Mouse (Mus musculus): ENCODE measurements around the gene Fmnl1.

The Fmnl1 gene

GRCm38 (mm10) chr11:103161449-103161848 lies 9.5 kb upstream of the Fmnl1 start:
- DNase-seq (ENCODE audit: low read depth), result peak; percentile 27

GRCm38 (mm10) chr11:103162132-103162531 lies 8.8 kb upstream of the Fmnl1 start:
- peak; percentile 57 for DNase-seq (ENCODE audit: low read depth)

GRCm38 (mm10) chr11:103164391-103164790 lies 6.5 kb upstream of the Fmnl1 start:
- DNase-seq (ENCODE audit: low read depth), result no peak

- peak; percentile 80 for DNase-seq (ENCODE audit: low read depth)
Observed at GRCm38 (mm10) chr11:103168690-103169390, 2.1 kb upstream of the Fmnl1 start.

GRCm38 (mm10) chr11:103169664-103170063 lies 1.2 kb upstream of the Fmnl1 start:
- DNase-seq (ENCODE audit: low read depth), result no peak

GRCm38 (mm10) chr11:103170111-103170493 lies 805 bp upstream of the Fmnl1 start:
- no peak for DNase-seq (ENCODE audit: low read depth)

- no peak for DNase-seq (ENCODE audit: low read depth)
Observed at GRCm38 (mm10) chr11:103171286-103171620, 346 bp downstream of the Fmnl1 start.

GRCm38 (mm10) chr11:103171703-103172391 lies 940 bp downstream of the Fmnl1 start:
- DNase-seq (ENCODE audit: low read depth), result no peak

- DNase-seq (ENCODE audit: low read depth), result no peak
Observed at GRCm38 (mm10) chr11:103172392-103173040, 1.6 kb downstream of the Fmnl1 start.

- no peak for DNase-seq (ENCODE audit: low read depth)
Observed at GRCm38 (mm10) chr11:103173041-103173770, 2.3 kb downstream of the Fmnl1 start.

- DNase-seq (ENCODE audit: low read depth), result no peak
Observed at GRCm38 (mm10) chr11:103173771-103174344, 3.0 kb downstream of the Fmnl1 start.

- peak; percentile 42 for DNase-seq (ENCODE audit: low read depth)
Observed at GRCm38 (mm10) chr11:103174411-103174832, 3.5 kb downstream of the Fmnl1 start.

- peak; percentile 80 for DNase-seq (ENCODE audit: low read depth)
Observed at GRCm38 (mm10) chr11:103174891-103175391, 4.0 kb downstream of the Fmnl1 start.

- peak; percentile 46 for DNase-seq (ENCODE audit: low read depth)
Observed at GRCm38 (mm10) chr11:103175688-103176442, 5.0 kb downstream of the Fmnl1 start.

GRCm38 (mm10) chr11:103176510-103176909 lies 5.6 kb downstream of the Fmnl1 start:
- no peak for DNase-seq (ENCODE audit: low read depth)

GRCm38 (mm10) chr11:103177216-103177615 lies 6.3 kb downstream of the Fmnl1 start:
- DNase-seq (ENCODE audit: low read depth), result no peak

- DNase-seq (ENCODE audit: low read depth), result no peak
Observed at GRCm38 (mm10) chr11:103177815-103178485, 7.0 kb downstream of the Fmnl1 start.

- DNase-seq (ENCODE audit: low read depth), result no peak
Observed at GRCm38 (mm10) chr11:103178748-103179147, 7.8 kb downstream of the Fmnl1 start.

- DNase-seq (ENCODE audit: low read depth), result no peak
Observed at GRCm38 (mm10) chr11:103180426-103180825, 9.5 kb downstream of the Fmnl1 start.

- DNase-seq (ENCODE audit: low read depth), result no peak
Observed at GRCm38 (mm10) chr11:103181349-103181748, 10.4 kb downstream of the Fmnl1 start.

GRCm38 (mm10) chr11:103181911-103182310 lies 11.0 kb downstream of the Fmnl1 start:
- no peak for DNase-seq (ENCODE audit: low read depth)
